Mouse (Mus musculus) ES-Bruce4 (cell line): ENCODE measurements around the gene Col26a1. TPM values are rescaled to one million over a fixed set of nuclear protein-coding genes. Genes with fewer than 3 reads are reported as not detected.

Experiments used
- H3K27ac ChIP-seq: 2 replicates; pipeline ENCODE4 v1.5.1; 2012; ENCODE audit warnings: low read length, inconsistent platforms; ENCODE audit not compliant: insufficient read depth
- H3K27me3 ChIP-seq: 2 replicates; pipeline ENCODE4 v1.6.1; 2012; ENCODE audit warnings: mild to moderate bottlenecking, low read length, inconsistent platforms; ENCODE audit not compliant: control insufficient read depth, poor library complexity, insufficient read depth, severe bottlenecking
- H3K36me3 ChIP-seq: 2 replicates; pipeline ENCODE4 v1.6.1; 2012; ENCODE audit warnings: inconsistent platforms, mild to moderate bottlenecking, low read length, moderate library complexity; ENCODE audit not compliant: control insufficient read depth, poor library complexity, insufficient read depth, severe bottlenecking
- H3K4me1 ChIP-seq: one replicate; pipeline ENCODE4 v1.8.1; 2011; ENCODE audit warnings: low read length; ENCODE audit not compliant: control insufficient read depth, insufficient read depth
- H3K4me3 ChIP-seq: 2 replicates; pipeline ENCODE4 v1.5.1; 2011; ENCODE audit warnings: low read depth, mild to moderate bottlenecking, low read length
- H3K9ac ChIP-seq: 2 replicates; pipeline ENCODE4 v1.6.1; 2012; ENCODE audit warnings: low read depth, mild to moderate bottlenecking, inconsistent platforms; ENCODE audit not compliant: poor library complexity, severe bottlenecking
- H3K9me3 ChIP-seq: replicated peaks from 2 replicates; pipeline ENCODE4 v1.6.1; 2012; ENCODE audit warnings: mild to moderate bottlenecking, low read length, inconsistent platforms; ENCODE audit not compliant: control insufficient read depth, poor library complexity, insufficient read depth, severe bottlenecking
- CTCF ChIP-seq: IDR thresholded peaks from one replicate; pipeline ENCODE4 v1.8.1; 2011; ENCODE audit warnings: low read depth, low read length
- EP300 ChIP-seq: IDR thresholded peaks from 2 replicates; pipeline ENCODE4 v1.6.1; 2011; ENCODE audit warnings: low read depth, low read length; ENCODE audit not compliant: insufficient read depth
- POLR2A ChIP-seq: IDR thresholded peaks from one replicate; pipeline ENCODE4 v1.8.1; 2011; ENCODE audit warnings: low read length; ENCODE audit not compliant: insufficient read depth
- polyA plus RNA-seq: library from polyadenylated mRNA; stranded (reverse); fragments of >200 nt; gene quantifications from 2 replicates; pipeline ENCODE4 v1.2.4, GENCODE M21; 2011; ENCODE audit warnings: low read depth; ENCODE audit not compliant: missing spikeins, insufficient read depth, insufficient read length

Gene Col26a1
- 0.52 and 2.2 TPM in 2 replicates for polyA plus RNA-seq

- Histone ChIP-seq H3K4me1 (no peaks in the 10 kb centered on the region), H3K4me3 (peak within 1 kb of the TSS; percentile 31), H3K9me3 (no peaks in the 10 kb centered on the region), H3K9ac (peak within 1 kb of the TSS; percentile 20), H3K27ac (no peak within 1 kb of the TSS), H3K36me3 (no peaks in the 10 kb centered on the region), H3K27me3 (0 out of 2 replicates have a peak, but pooled peaks cover 2% of the 10 kb centered on the region)
- TF ChIP-seq CTCF (no peak), POLR2A (no peak), EP300 (no peak)
Measured at GRCm38 (mm10) chr5:136882788-136883439, at the start of gene Col26a1. TSS of gene Col26a1 (minus strand) at chr5:136883209.

- Histone ChIP-seq H3K4me3 (no peak overlapping the region), H3K27ac (no peak overlapping the region), H3K9ac (no peak overlapping the region), H3K9me3 (no peaks in the 10 kb centered on the region), H3K27me3 (no peaks in the 10 kb centered on the region), H3K36me3 (no peaks in the 10 kb centered on the region), H3K4me1 (peaks cover 10% of the 10 kb centered on the region)
- TF ChIP-seq CTCF, result no peak
- no peak for TF ChIP-seq POLR2A
- no peak for TF ChIP-seq EP300
Measured at GRCm38 (mm10) chr5:136931896-136932295, 48.9 kb upstream of the Col26a1 start.

- Histone ChIP-seq H3K4me3 (no peak overlapping the region), H3K4me1 (peaks cover 7% of the 10 kb centered on the region), H3K36me3 (no peaks in the 10 kb centered on the region), H3K27me3 (no peaks in the 10 kb centered on the region), H3K27ac (no peak overlapping the region), H3K9ac (peak overlapping the region; percentile 32; the same call in 1 of the 2 replicates), H3K9me3 (no peaks in the 10 kb centered on the region)
- no peak for TF ChIP-seq EP300
- peak; percentile 75 for TF ChIP-seq CTCF
- TF ChIP-seq POLR2A, result no peak
Measured at GRCm38 (mm10) chr5:136929073-136929472, 46.1 kb upstream of the Col26a1 start.

GRCm38 (mm10) chr5:136923751-136924478 lies 40.9 kb upstream of the Col26a1 start:
- H3K27me3 ChIP-seq, result no peaks in the 10 kb centered on the region
- H3K4me3 ChIP-seq, result no peak overlapping the region
- no peak overlapping the region for H3K9ac ChIP-seq
- no peak for TF ChIP-seq EP300
- TF ChIP-seq POLR2A, result no peak
- no peak for TF ChIP-seq CTCF
- peaks cover 7% of the 10 kb centered on the region for H3K4me1 ChIP-seq
- H3K36me3 ChIP-seq, result no peaks in the 10 kb centered on the region
- H3K27ac ChIP-seq, result no peak overlapping the region
- no peaks in the 10 kb centered on the region for H3K9me3 ChIP-seq

GRCm38 (mm10) chr5:136922830-136923229 lies 39.8 kb upstream of the Col26a1 start:
- H3K9ac ChIP-seq, result no peak overlapping the region
- no peaks in the 10 kb centered on the region for H3K36me3 ChIP-seq
- H3K27ac ChIP-seq, result no peak overlapping the region
- no peaks in the 10 kb centered on the region for H3K9me3 ChIP-seq
- H3K27me3 ChIP-seq, result no peaks in the 10 kb centered on the region
- H3K4me1 ChIP-seq, result peaks cover 7% of the 10 kb centered on the region
- no peak overlapping the region for H3K4me3 ChIP-seq
- no peak for TF ChIP-seq CTCF
- no peak for TF ChIP-seq EP300

- H3K9me3 ChIP-seq, result no peaks in the 10 kb centered on the region
- no peaks in the 10 kb centered on the region for H3K36me3 ChIP-seq
- TF ChIP-seq POLR2A, result no peak
- no peaks in the 10 kb centered on the region for H3K27me3 ChIP-seq
- peak overlapping the region; percentile 68 for H3K4me3 ChIP-seq
- H3K4me1 ChIP-seq, result peaks cover 7% of the 10 kb centered on the region
- no peak overlapping the region for H3K27ac ChIP-seq
- H3K9ac ChIP-seq, result peak overlapping the region; percentile 54
Measured at GRCm38 (mm10) chr5:136919546-136920301, 36.7 kb upstream of the Col26a1 start.
